Mouse (Mus musculus) liver, postnatal 0 days (tissue): ENCODE measurements at regions not wholly inside any gene's neighbourhood (a gene's known extent, or its start where the extent isn't known, plus 50 kb on each side); places are given as distances from the start of the nearest gene placed in this dataset.
"Not testable (repeated sequence)": the region's sequence is repeated elsewhere in the genome, so short reads cannot be mapped to it uniquely, and the experiment has no call there.

Experiments
- ATAC-seq: fragments of 200-750 bp; cut with Nextera tagmentation; 2 replicates; pipeline ENCODE4 v1.8.0; 2017; ENCODE audit warnings: mild to moderate bottlenecking, moderate library complexity
- DNase-seq: peaks from one replicate; pipeline ENCODE4 v3.0.0-alpha.2; 2016
- H3K27ac ChIP-seq: fragments of 300-500 bp; sonication (generic); 2 replicates; pipeline ENCODE4 v1.5.1; 2014; ENCODE audit warnings: antibody characterized with exemption, moderate library complexity, mild to moderate bottlenecking, low read depth
- H3K27me3 ChIP-seq: fragments of 300-500 bp; sonication (generic); 2 replicates; pipeline ENCODE4 v1.6.1; 2014; ENCODE audit warnings: low read length, control low read depth, mixed read lengths; ENCODE audit not compliant: insufficient read depth
- H3K36me3 ChIP-seq: fragments of 300-500 bp; sonication (generic); replicated peaks from 2 replicates; pipeline ENCODE4 v1.6.1; 2014; ENCODE audit warnings: mild to moderate bottlenecking, control low read depth, low read length, moderate library complexity, mixed read lengths; ENCODE audit not compliant: insufficient read depth
- H3K4me1 ChIP-seq: fragments of 300-500 bp; sonication (generic); 2 replicates; pipeline ENCODE4 v1.6.1; 2014; ENCODE audit warnings: antibody characterized with exemption, mild to moderate bottlenecking, control low read depth; ENCODE audit not compliant: insufficient read depth
- H3K4me2 ChIP-seq: fragments of 300-500 bp; sonication (generic); 2 replicates; pipeline ENCODE4 v1.6.1; 2014; ENCODE audit warnings: low read depth, mild to moderate bottlenecking, low read length, moderate library complexity, mixed read lengths
- H3K4me3 ChIP-seq: fragments of 300-500 bp; sonication (generic); 2 replicates; pipeline ENCODE4 v1.5.1; 2014; ENCODE audit warnings: low read depth, low read length
- H3K9ac ChIP-seq: fragments of 300-500 bp; sonication (generic); replicated peaks from 2 replicates; pipeline ENCODE4 v1.6.1; 2014; ENCODE audit warnings: mild to moderate bottlenecking, moderate library complexity
- H3K9me3 ChIP-seq: fragments of 300-500 bp; sonication (generic); 2 replicates; pipeline ENCODE4 v1.6.1; 2016; ENCODE audit warnings: mild to moderate bottlenecking, control low read depth, low read length, mixed read lengths
- CTCF ChIP-seq: sonication (generic); IDR thresholded peaks from 2 replicates; pipeline ENCODE4 v1.5.1; 2016; ENCODE audit warnings: antibody characterized with exemption, low read depth
- EP300 ChIP-seq: IDR thresholded peaks from 2 replicates; pipeline ENCODE4 v1.6.1; 2016; ENCODE audit warnings: antibody characterized with exemption, low read depth, mild to moderate bottlenecking
- WGBS: fragments of 180-500 bp; shearing (Covaris S2); extraction: QIAGEN DNeasy Blood & Tissue Kit; methylation state at CpG from one replicate; pipeline ENCODE4 v1.1.7; 2014; ENCODE audit not compliant: insufficient replicate concordance; 5-methylcytosine and 5-hydroxymethylcytosine counted together

DNA sequence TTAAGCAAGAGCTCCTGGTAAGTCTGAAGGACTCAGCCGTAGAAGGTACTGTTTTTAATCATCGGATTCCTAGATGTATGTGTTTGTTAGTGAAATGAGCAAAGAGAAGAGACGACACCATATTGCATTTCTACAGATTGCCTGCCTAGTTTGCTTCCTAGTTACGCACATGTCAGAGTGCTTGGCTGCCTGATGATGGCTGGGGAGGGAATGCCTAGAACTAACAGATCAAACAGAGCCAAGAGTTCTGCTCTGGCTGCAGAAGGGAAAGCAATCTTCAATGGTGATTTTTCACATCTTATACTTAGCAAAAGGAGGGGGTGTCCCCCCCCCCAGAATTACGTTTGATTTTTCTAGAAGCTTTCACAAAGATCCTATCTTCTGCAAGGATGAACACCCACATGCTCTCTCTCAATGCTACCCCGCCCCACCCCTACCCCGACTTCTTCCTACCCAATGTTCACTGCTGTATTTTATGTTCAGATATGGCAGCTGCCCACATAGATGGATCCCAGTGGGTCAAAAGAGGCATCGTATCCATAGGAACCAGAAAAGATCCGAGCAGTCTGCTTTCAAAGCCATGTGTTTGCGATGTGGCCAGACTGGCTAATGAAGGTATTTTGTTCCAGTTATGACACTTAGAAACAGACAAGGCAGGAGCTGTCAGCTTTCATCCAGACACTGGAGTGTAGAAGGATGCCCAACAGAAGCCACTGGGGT is 228.1 kb downstream of the Enc1 start:
- H3K9ac ChIP-seq, result no peak overlapping the region
- no peaks in the 10 kb centered on the region; the same call in 1 of the 2 replicates for H3K4me1 ChIP-seq
- no peaks in the 10 kb centered on the region for H3K9me3 ChIP-seq
- H3K27ac ChIP-seq, result no peak overlapping the region
- no peaks in the 10 kb centered on the region for H3K27me3 ChIP-seq
- no peaks in the 10 kb centered on the region for H3K36me3 ChIP-seq
- ATAC-seq (no peak), DNase-seq (no peak)
- TF ChIP-seq CTCF (no peak), EP300 (no peak)
- no peak overlapping the region for H3K4me3 ChIP-seq
- WGBS, result 78% methylated on average over 10 of the region's 10 CpGs
- H3K4me2 ChIP-seq, result no peak overlapping the region

GRCm38 (mm10) chr13:97466585-97466984 is 225.7 kb downstream of the Enc1 start:
- not testable (repeated sequence) for H3K27ac ChIP-seq
- H3K4me1 ChIP-seq, result peaks cover 17% of the 10 kb centered on the region
- WGBS, result 53% methylated on average over 1 of the region's 1 CpGs

DNA sequence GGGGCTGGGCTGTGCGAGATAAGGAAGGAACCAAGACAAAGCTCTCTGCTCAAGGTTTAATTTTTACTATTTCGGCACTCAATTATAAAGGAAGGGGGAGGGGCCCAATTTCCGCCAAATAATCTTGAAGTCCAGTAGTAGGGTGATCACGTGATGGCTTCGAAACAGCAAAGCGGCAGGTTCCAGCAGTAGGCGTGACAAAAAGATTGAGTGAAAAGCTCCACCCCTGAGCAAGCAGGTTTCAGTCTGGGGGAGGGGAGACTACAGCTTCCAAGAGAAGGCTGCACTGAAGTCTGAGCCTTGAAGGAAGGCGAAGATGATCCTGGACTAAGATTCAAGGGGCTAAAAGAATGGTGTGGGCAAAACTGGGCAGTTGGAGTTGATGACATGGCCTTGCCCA is 222.9 kb downstream of the Enc1 start:
- DNase-seq (no peak), ATAC-seq (no peak)
- Histone ChIP-seq H3K27me3 (no peaks in the 10 kb centered on the region), H3K27ac (no peak overlapping the region), H3K4me1 (peaks cover 26% of the 10 kb centered on the region), H3K9me3 (no peaks in the 10 kb centered on the region), H3K4me3 (no peak overlapping the region), H3K9ac (no peak overlapping the region), H3K36me3 (no peaks in the 10 kb centered on the region), H3K4me2 (no peak overlapping the region)
- WGBS, result 52% methylated on average over 7 of the region's 8 CpGs
- TF ChIP-seq CTCF (no peak), EP300 (no peak)

More at GRCm38 (mm10) chr13:97466585-97466984, 225.7 kb downstream of the Enc1 start:
- not testable (repeated sequence) for DNase-seq, H3K9me3 ChIP-seq, ATAC-seq, H3K27me3 ChIP-seq, H3K36me3 ChIP-seq, H3K9ac ChIP-seq, H3K4me3 ChIP-seq, H3K4me2 ChIP-seq

- no peak overlapping the region for H3K4me2 ChIP-seq
- WGBS, result 69% methylated on average over 2 of the region's 2 CpGs
These were observed 222.0 kb downstream of the Enc1 start for GRCm38 (mm10) chr13:97462884-97463235.

DNA sequence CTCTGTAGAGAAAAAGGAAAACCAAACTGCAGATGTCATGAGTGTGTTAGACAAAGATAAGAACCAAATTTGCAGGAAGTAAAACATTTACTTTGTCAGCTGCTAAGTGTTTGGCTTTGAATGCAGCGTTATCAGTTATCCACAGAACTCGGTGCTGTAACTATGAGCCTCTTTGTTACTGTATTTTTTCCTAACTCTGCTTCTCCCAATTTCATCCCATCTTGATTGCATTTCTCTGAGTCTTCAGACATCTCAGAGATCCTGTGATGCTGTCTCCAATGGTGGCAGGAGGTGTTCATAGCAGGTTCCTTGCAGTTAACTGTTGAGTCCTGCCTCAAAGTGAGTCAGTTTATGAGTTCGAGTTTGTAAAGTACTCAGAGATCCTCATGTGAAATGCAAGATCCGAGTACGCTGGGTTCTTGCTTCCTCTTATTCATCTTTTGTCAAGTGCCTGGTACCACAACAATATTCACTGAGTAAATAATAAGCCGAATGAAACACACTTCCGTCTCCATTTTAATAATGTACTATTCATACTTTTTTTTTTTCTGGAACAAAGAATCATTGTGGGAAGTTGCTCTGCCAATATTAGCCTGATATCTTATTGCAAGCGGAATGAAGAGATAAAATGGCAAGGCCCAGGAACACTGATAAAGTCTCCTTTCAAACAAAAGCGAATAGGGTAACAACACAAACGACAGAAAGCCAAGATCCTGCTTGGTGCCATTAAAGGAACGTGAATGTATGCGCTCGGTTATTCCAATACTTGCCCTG is 221.4 kb downstream of the Enc1 start:
- ATAC-seq (peak; percentile 77), DNase-seq (no peak)
- TF ChIP-seq EP300, result peak; percentile 92
- TF ChIP-seq CTCF, result no peak
- no peaks in the 10 kb centered on the region for H3K36me3 ChIP-seq
- peak overlapping the region; percentile 36 for H3K4me2 ChIP-seq
- no peak overlapping the region for H3K4me3 ChIP-seq
- peaks cover 26% of the 10 kb centered on the region for H3K4me1 ChIP-seq
- no peaks in the 10 kb centered on the region for H3K27me3 ChIP-seq
- 27% methylated on average over 13 of the region's 13 CpGs for WGBS
- H3K9ac ChIP-seq, result no peak overlapping the region
- H3K9me3 ChIP-seq, result no peaks in the 10 kb centered on the region
- H3K27ac ChIP-seq, result 0 out of 2 replicates have a peak overlapping the region, but pooled peaks have one; percentile 36

More at GRCm38 (mm10) chr13:97462884-97463235, 222.0 kb downstream of the Enc1 start:
- Histone ChIP-seq H3K27me3 (no peaks in the 10 kb centered on the region), H3K27ac (0 out of 2 replicates have a peak overlapping the region, but pooled peaks have one; percentile 13), H3K4me3 (no peak overlapping the region), H3K9ac (no peak overlapping the region), H3K36me3 (no peaks in the 10 kb centered on the region), H3K4me1 (peaks cover 26% of the 10 kb centered on the region), H3K9me3 (no peaks in the 10 kb centered on the region)
- no peak for TF ChIP-seq EP300
- no peak for TF ChIP-seq CTCF
- DNase-seq, result no peak
- ATAC-seq, result no peak

- no peak overlapping the region for H3K4me2 ChIP-seq
- 83% methylated on average over 4 of the region's 4 CpGs for WGBS
- no peak for ATAC-seq
- no peaks in the 10 kb centered on the region for H3K9me3 ChIP-seq
- no peaks in the 10 kb centered on the region for H3K36me3 ChIP-seq
- DNase-seq, result no peak
- TF ChIP-seq CTCF, result no peak
- TF ChIP-seq EP300, result no peak
- H3K9ac ChIP-seq, result no peak overlapping the region
- peaks cover 26% of the 10 kb centered on the region for H3K4me1 ChIP-seq
- H3K27ac ChIP-seq, result peak overlapping the region; percentile 16; the same call in 1 of the 2 replicates
- H3K27me3 ChIP-seq, result no peaks in the 10 kb centered on the region
- no peak overlapping the region for H3K4me3 ChIP-seq
These were observed 220.3 kb downstream of the Enc1 start for GRCm38 (mm10) chr13:97461207-97461606.
